8 mouse cellular contexts compared by ENCODE assay signal in the genomic region with DNA sequence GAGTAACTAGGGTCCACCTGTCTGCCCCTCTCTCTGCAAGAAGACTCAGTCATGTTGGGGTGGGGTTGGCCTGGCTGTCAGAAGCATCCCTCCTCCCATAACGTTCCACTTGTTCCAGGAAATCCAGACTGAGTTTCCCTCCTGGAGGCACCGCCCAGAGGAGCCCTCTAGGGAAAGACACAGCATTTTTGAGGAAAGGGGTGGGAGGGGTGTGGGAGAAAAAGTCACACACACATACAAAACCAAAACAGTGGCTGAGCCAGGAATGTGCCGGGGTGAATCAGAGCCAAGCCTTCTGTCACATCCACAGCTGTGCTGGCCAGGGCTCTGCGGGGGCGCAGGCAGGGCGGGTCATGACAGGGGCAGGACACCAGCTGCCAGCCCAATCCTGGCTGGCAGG. TPM values are rescaled to one million over a fixed set of nuclear protein-coding genes. Genes with fewer than 3 reads are reported as not detected.
DNase-seq lines count a peak whose midpoint lies in the region; ATAC-seq and TF ChIP-seq lines count a peak whose summit lies in the region.

No protein-coding gene starts in this region.

- H3K4me3 ChIP-seq in stomach, embryonic 16.5 days (replicated peaks; ENCODE audit: low read length): no peak overlapping the region
- H3K4me3 ChIP-seq in forebrain, postnatal 0 days (ENCODE audit: low read depth, low read length): no peak overlapping the region

- DNase-seq in left cerebral cortex, postnatal 14 days (ENCODE audit: low spot score in 2 of 2): peak; percentile 14 to 35
- DNase-seq in left cerebral cortex, adult 9 months (ENCODE audit: low spot score in 2 of 2): no peak
- DNase-seq in ZHBTc4 (ENCODE audit: low read depth, low spot score): peak; percentile 90
- peak; percentile 93 for DNase-seq in heart, adult 9 months (ENCODE audit: low spot score in 2 of 2)
- peak; percentile 91 for DNase-seq in kidney, postnatal 10 days
- DNase-seq in forebrain, postnatal 0 days: no peak

- intact Hi-C loops in left cerebral cortex, postnatal 14 days (cut with DNase I): no loop called here

- H3K9me3 ChIP-seq in stomach, embryonic 16.5 days (replicated peaks; ENCODE audit: control insufficient read depth, low read length): no peaks in the 10 kb centered on the region
- no peaks in the 10 kb centered on the region for H3K9me3 ChIP-seq in forebrain, postnatal 0 days (ENCODE audit: low read length)

- H3K36me3 ChIP-seq in stomach, embryonic 16.5 days (ENCODE audit: control insufficient read depth, insufficient read depth, low read length): no peaks in the 10 kb centered on the region
- H3K36me3 ChIP-seq in forebrain, postnatal 0 days (ENCODE audit: insufficient read depth): no peaks in the 10 kb centered on the region

- H3K4me2 ChIP-seq in stomach, embryonic 16.5 days (ENCODE audit: low read depth, low read length): no peak overlapping the region
- no peak overlapping the region for H3K4me2 ChIP-seq in forebrain, postnatal 0 days (ENCODE audit: low read depth)

- no peak overlapping the region for H3K9ac ChIP-seq in stomach, embryonic 16.5 days (ENCODE audit: low read length)
- no peak overlapping the region for H3K9ac ChIP-seq in forebrain, postnatal 0 days

- H3K4me1 ChIP-seq in stomach, embryonic 16.5 days (ENCODE audit: control insufficient read depth, insufficient read depth, low read length): peaks cover 4% of the 10 kb centered on the region; the same call in 1 of the 2 replicates
- H3K4me1 ChIP-seq in forebrain, postnatal 0 days (ENCODE audit: insufficient read depth): no peaks in the 10 kb centered on the region

- 41% methylated on average over 6 of the region's 6 CpGs for WGBS in stomach, embryonic 16.5 days
- WGBS in forebrain, postnatal 0 days: 54% methylated on average over 6 of the region's 6 CpGs

- no peak overlapping the region for H3K27ac ChIP-seq in stomach, embryonic 16.5 days (ENCODE audit: low read length)
- no peak overlapping the region for H3K27ac ChIP-seq in forebrain, postnatal 0 days (ENCODE audit: low read depth, low read length)

- ATAC-seq in stomach, embryonic 16.5 days (ENCODE audit: insufficient read depth, low FRiP score): peak; percentile 70
- no peak for ATAC-seq in CD4-positive, CD25-positive, alpha-beta regulatory T cell, adult 4 months
- ATAC-seq in forebrain, postnatal 0 days: no peak

- no peak for TF ChIP-seq CTCF in forebrain, postnatal 0 days (IDR thresholded peaks at IDR 0.05; ENCODE audit: low read depth)

- H3K27me3 ChIP-seq in stomach, embryonic 16.5 days (ENCODE audit: control insufficient read depth, insufficient read depth, low read length): no peaks in the 10 kb centered on the region
- no peaks in the 10 kb centered on the region for H3K27me3 ChIP-seq in forebrain, postnatal 0 days (ENCODE audit: insufficient read depth, low read length)

RNA-seq across cellular contexts. Expression of a gene that starts 37.0 kb away (rescaled TPM):
- 1 to 10 TPM in 1 of 2 experiments, under 1 TPM in 1; 0.75 to 1.2 TPM for total RNA-seq in left cerebral cortex, postnatal 14 days (2021)
- 3.0 and 5.7 TPM in 2 replicates for polyA plus RNA-seq in stomach, embryonic 16.5 days (2015; fragmentation: Nextera tagmentation; extraction: Ambion mirVana)
- not detected for polyA plus RNA-seq in CD4-positive, CD25-positive, alpha-beta regulatory T cell, adult 4 months (2017; shearing (Covaris generic))
- total RNA-seq in forebrain, postnatal 0 days (2014; rRNA removed): 1.6 TPM in 1 of 2 replicates, not detected in the other
- 0.69 and 1.1 TPM in 2 replicates for polyA plus RNA-seq in forebrain, postnatal 0 days (2015; fragmentation: Nextera tagmentation; extraction: Ambion mirVana)

RNA-seq across cellular contexts. Expression of a gene that starts 46.3 kb away (rescaled TPM):
- 100 to 1,000 TPM; 107 TPM for total RNA-seq in left cerebral cortex, postnatal 14 days (2021)
- 74.1 and 78.3 TPM in 2 replicates for polyA plus RNA-seq in stomach, embryonic 16.5 days (2015; fragmentation: Nextera tagmentation; extraction: Ambion mirVana)
- polyA plus RNA-seq in CD4-positive, CD25-positive, alpha-beta regulatory T cell, adult 4 months (2017; shearing (Covaris generic)): 100 to 1,000 TPM in 1 of 2 experiments, 10 to 100 TPM in 1; 65.7 to 107 TPM
- total RNA-seq in forebrain, postnatal 0 days (2014; rRNA removed): 193 and 219 TPM in 2 replicates
- 98.1 and 112 TPM in 2 replicates for polyA plus RNA-seq in forebrain, postnatal 0 days (2015; fragmentation: Nextera tagmentation; extraction: Ambion mirVana)

Comparison
In these comparisons a context has a peak if more than half of its experiments do, and no peak if none do; other contexts are left out.
1. DNase-seq: peak in left cerebral cortex, postnatal 14 days (2 of 2), ZHBTc4 (single experiment), heart, adult 9 months (2 of 2) and kidney, postnatal 10 days (single experiment); none in left cerebral cortex, adult 9 months (0 of 2) and forebrain, postnatal 0 days (single experiment).